In genomic region chr7:123030295-123030694, GRCm38 (mm10) we compare ENCODE assay signal across 8 mouse cellular contexts.
DNase-seq lines count a peak whose midpoint lies in the region; ATAC-seq lines count a peak whose summit lies in the region.

No protein-coding gene starts in this region.

- H3K9me3 ChIP-seq in lung, embryonic 15.5 days: no peaks in the 10 kb centered on the region
- peaks cover 10% of the 10 kb centered on the region for H3K9me3 ChIP-seq in limb, embryonic 13.5 days
- H3K9me3 ChIP-seq in stomach, embryonic 14.5 days (ENCODE audit: control insufficient read depth, low read depth, low read length): no peaks in the 10 kb centered on the region

- no peak for ATAC-seq in lung, embryonic 15.5 days (ENCODE audit: borderline replicate concordance, extremely low read depth, low FRiP score, low TSS enrichment)
- no peak for ATAC-seq in limb, embryonic 13.5 days (ENCODE audit: low FRiP score, low read depth)
- no peak for ATAC-seq in stomach, embryonic 14.5 days (ENCODE audit: insufficient number of reproducible peaks, insufficient read depth, low FRiP score, low read depth)

- DNase-seq in cerebellum, adult 11-12 months: peak; percentile 11
- DNase-seq in cerebellum, adult 9-11 months: no peak
- DNase-seq in lung, postnatal 25 days (ENCODE audit: low spot score): no peak
- no peak for DNase-seq in right cerebral cortex, postnatal 10 days (ENCODE audit: low spot score in 2 of 2)
- no peak for DNase-seq in kidney, postnatal 14 days

- peaks cover 14% of the 10 kb centered on the region for H3K4me1 ChIP-seq in lung, embryonic 15.5 days
- H3K4me1 ChIP-seq in limb, embryonic 13.5 days: peaks cover 10% of the 10 kb centered on the region
- H3K4me1 ChIP-seq in stomach, embryonic 14.5 days (ENCODE audit: control insufficient read depth, insufficient read depth, low read length): peaks cover 6% of the 10 kb centered on the region; the same call in 1 of the 2 replicates

- H3K9ac ChIP-seq in lung, embryonic 15.5 days: peak overlapping the region; percentile 25; the same call in 1 of the 2 replicates
- H3K9ac ChIP-seq in limb, embryonic 13.5 days: peak overlapping the region; percentile 57; the same call in 1 of the 2 replicates
- no peak overlapping the region for H3K9ac ChIP-seq in stomach, embryonic 14.5 days (replicated peaks; ENCODE audit: low read depth, low read length)

- H3K27ac ChIP-seq in lung, embryonic 15.5 days: no peak overlapping the region
- H3K27ac ChIP-seq in limb, embryonic 13.5 days: no peak overlapping the region; the same call in 1 of the 2 replicates
- no peak overlapping the region for H3K27ac ChIP-seq in stomach, embryonic 14.5 days (ENCODE audit: low read length)

- H3K27me3 ChIP-seq in lung, embryonic 15.5 days: no peaks in the 10 kb centered on the region
- peaks cover 5% of the 10 kb centered on the region for H3K27me3 ChIP-seq in limb, embryonic 13.5 days
- H3K27me3 ChIP-seq in stomach, embryonic 14.5 days (ENCODE audit: control insufficient read depth, insufficient read depth, low read length): no peaks in the 10 kb centered on the region

- peak overlapping the region; percentile 38; the same call in 1 of the 2 replicates for H3K4me3 ChIP-seq in lung, embryonic 15.5 days
- H3K4me3 ChIP-seq in limb, embryonic 13.5 days: peak overlapping the region; percentile 45
- H3K4me3 ChIP-seq in stomach, embryonic 14.5 days (ENCODE audit: low read depth, low read length): peak overlapping the region; percentile 25; the same call in 1 of the 2 replicates

- peak overlapping the region; percentile 80 for H3K4me2 ChIP-seq in lung, embryonic 15.5 days
- peak overlapping the region; percentile 86 for H3K4me2 ChIP-seq in limb, embryonic 13.5 days (replicated peaks)
- peak overlapping the region; percentile 52 for H3K4me2 ChIP-seq in stomach, embryonic 14.5 days (replicated peaks; ENCODE audit: low read depth, low read length)

- H3K36me3 ChIP-seq in lung, embryonic 15.5 days: no peaks in the 10 kb centered on the region
- no peaks in the 10 kb centered on the region for H3K36me3 ChIP-seq in limb, embryonic 13.5 days
- no peaks in the 10 kb centered on the region for H3K36me3 ChIP-seq in stomach, embryonic 14.5 days (ENCODE audit: control insufficient read depth, insufficient read depth, low read length)

- WGBS in lung, embryonic 15.5 days: 12% methylated on average over 13 of the region's 13 CpGs
- 22% methylated on average over 13 of the region's 13 CpGs for WGBS in limb, embryonic 13.5 days
- WGBS in stomach, embryonic 14.5 days: 13% methylated on average over 13 of the region's 13 CpGs
